Mouse (Mus musculus) cortical plate, adult 2 months (tissue): ENCODE results near the gene Tmc6.

Experiments used
- CTCF ChIP-seq: fragments of 200-500 bp; IDR thresholded peaks from 2 replicates; pipeline ENCODE4 v1.5.1; 2011; ENCODE audit warnings: mild to moderate bottlenecking, control low read depth, low read length; ENCODE audit not compliant: insufficient read depth; ENCODE audit errors: extremely low read depth
- POLR2A ChIP-seq: fragments of 200-500 bp; IDR thresholded peaks from 2 replicates; pipeline ENCODE4 v1.6.1; 2011; ENCODE audit warnings: mild to moderate bottlenecking, low read length, control low read depth; ENCODE audit not compliant: insufficient read depth; ENCODE audit errors: extremely low read depth

DNA sequence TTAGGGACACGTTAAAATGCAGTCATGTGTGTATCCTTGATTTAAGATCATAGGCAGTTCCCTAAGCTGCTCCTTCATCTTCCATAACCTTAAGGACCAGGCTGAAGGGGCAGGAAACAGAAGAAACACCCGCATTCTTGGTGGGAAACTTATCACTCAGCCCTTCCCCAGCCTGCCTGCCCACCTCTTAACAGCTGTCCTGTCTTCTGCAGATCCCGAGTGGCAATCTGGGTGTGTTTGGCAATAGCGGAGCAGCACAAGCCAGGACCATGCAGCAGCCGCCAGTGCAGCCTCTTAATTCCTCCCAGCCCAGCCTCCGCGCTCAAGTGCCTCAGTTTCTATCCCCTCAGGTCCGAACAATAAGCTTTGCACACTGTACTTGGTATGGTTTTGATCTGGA lies 39.3 kb downstream of the Tmc6 start:
- TF ChIP-seq CTCF (no peak), POLR2A (no peak)
